Mouse (Mus musculus): Measurements from ENCODE around the gene Mpig6b.

The Mpig6b gene

DNA sequence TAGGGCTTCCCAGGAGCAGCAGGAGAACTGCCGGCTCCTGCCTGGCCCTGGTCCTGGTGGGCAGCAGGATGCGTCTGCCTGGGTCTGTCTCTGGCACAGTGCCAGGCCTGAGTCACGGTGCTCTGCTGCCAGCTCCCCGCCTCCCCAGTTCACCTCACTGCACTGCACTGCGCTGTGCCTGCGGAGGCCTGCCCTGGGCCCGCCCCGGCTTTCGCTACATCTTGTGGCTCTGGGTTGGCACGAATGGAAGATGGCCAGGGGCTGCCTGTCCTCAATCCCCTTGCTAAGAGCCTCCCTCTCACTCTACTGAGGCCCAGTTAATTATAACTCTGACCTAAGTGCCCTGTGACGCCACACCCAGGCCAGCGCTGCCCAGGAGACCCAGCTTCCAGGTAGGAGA is 49.6 kb downstream of the Mpig6b start, which contains the start of gene Vwa7:
Vwa7 (plus strand) TSS at position 204 of the 400 bp plus-strand sequence.
- peak; percentile 95 for DNase-seq

DNA sequence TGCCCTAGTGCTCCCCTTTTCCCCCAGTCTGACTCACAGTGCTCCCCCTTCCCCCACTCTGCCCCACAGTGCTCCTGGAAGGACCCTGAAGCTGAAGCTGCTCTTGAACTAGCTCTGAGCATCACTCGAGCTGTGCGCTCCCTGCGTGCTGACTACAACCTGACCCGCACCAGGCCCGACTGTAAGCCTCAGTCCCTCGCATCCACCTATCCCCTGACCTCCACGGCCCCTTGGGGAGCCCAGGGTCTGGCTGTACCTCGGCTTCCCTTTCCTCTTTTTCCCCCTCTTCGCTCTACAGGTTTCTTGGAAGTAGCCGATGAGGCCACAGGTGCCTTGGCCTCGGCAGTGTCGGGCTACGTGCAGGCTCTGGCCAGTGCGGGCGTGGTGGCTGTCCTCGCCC is 50.7 kb downstream of the Mpig6b start:
- peak; percentile 89 for DNase-seq

DNA sequence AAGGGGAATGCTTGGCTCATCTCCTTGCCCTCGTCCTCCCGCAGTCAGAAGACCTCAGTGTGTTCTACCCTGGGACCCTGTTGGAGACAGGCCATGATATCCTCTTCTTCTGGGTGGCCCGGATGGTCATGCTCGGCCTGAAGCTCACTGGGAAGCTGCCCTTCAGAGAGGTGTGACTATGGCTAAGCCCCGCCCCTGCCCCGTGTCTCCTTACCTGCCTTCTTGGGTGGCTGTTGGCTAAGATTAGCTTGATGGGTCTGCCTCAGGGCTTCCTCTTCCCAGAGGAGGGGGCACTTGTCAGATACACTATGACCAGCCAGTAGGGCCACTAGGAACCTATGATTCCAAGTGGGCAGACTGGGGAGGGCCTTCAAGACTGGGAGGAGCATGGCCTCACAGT is 52.8 kb downstream of the Mpig6b start:
- peak; percentile 90 for DNase-seq
